Mouse (Mus musculus) CH12.LX (cell line): ENCODE data around the gene Vps51.

Source experiments
- CHD2 ChIP-seq: IDR thresholded peaks from 2 replicates; pipeline ENCODE4 v1.6.1; 2011; ENCODE audit warnings: low read length, improper control_type of control experiment
- CTCF ChIP-seq, 2 experiments: IDR thresholded peaks in 1 of 2; conservative IDR thresholded peaks in 1 of 2; 2 replicates each; pipeline ENCODE4 v1.5.1; 2011 to 2012; ENCODE audit warnings: low read depth in 2 of 2, low read length in 2 of 2, improper control_type of control experiment in 1 of 2, inconsistent platforms in 1 of 2, mild to moderate bottlenecking in 1 of 2, moderate library complexity in 1 of 2
- ELF1 ChIP-seq: IDR thresholded peaks from 2 replicates; pipeline ENCODE4 v1.6.1; 2014; ENCODE audit warnings: low read depth, mild to moderate bottlenecking, inconsistent platforms, low read length, improper control_type of control experiment
- EP300 ChIP-seq: IDR thresholded peaks from 2 replicates; pipeline ENCODE4 v1.6.1; 2011; ENCODE audit warnings: low read length, improper control_type of control experiment
- HCFC1 ChIP-seq: IDR thresholded peaks from 2 replicates; pipeline ENCODE4 v1.6.1; 2012; ENCODE audit warnings: low read depth, mild to moderate bottlenecking, inconsistent platforms, low read length, improper control_type of control experiment
- MAFK ChIP-seq: IDR thresholded peaks from 2 replicates; pipeline ENCODE4 v1.6.1; 2011; ENCODE audit warnings: low read length, improper control_type of control experiment; ENCODE audit not compliant: insufficient replicate concordance
- NRF1 ChIP-seq: IDR thresholded peaks from 2 replicates; pipeline ENCODE4 v1.6.1; 2014; ENCODE audit warnings: low read depth, mild to moderate bottlenecking, inconsistent platforms, low read length, improper control_type of control experiment, moderate library complexity
- POLR2A ChIP-seq: IDR thresholded peaks from 2 replicates; pipeline ENCODE4 v1.6.1; 2011; ENCODE audit warnings: low read depth, mild to moderate bottlenecking, improper control_type of control experiment, low read length
- RAD21 ChIP-seq: IDR thresholded peaks from 2 replicates; pipeline ENCODE4 v1.6.1; 2011; ENCODE audit warnings: low read depth, mild to moderate bottlenecking, low read length, improper control_type of control experiment, moderate library complexity
- TBP ChIP-seq: conservative IDR thresholded peaks from 2 replicates; pipeline ENCODE4 v1.6.1; 2011; ENCODE audit warnings: low read depth, low read length, improper control_type of control experiment
- UBTF ChIP-seq: IDR thresholded peaks from 2 replicates; pipeline ENCODE4 v1.6.1; 2012; ENCODE audit warnings: low read depth, mild to moderate bottlenecking, inconsistent platforms, low read length, improper control_type of control experiment, moderate library complexity

GRCm38 (mm10) chr19:6018142-6019089 lies 58.6 kb downstream of the Vps51 start:
- peak; percentile 85 for TF ChIP-seq POLR2A
- peak; percentile 88 to 92 for TF ChIP-seq CTCF (conservative IDR thresholded peaks at IDR 0.05 in 1 of 2, IDR thresholded peaks at IDR 0.05 in 1 of 2; ENCODE audit: low read depth in 2 of 2, low read length in 2 of 2)
- TF ChIP-seq EP300: no peak
- TF ChIP-seq NRF1: 0 out of 2 replicates have a peak, but pooled peaks have one; percentile 7
- TF ChIP-seq CHD2: no peak
- TF ChIP-seq MAFK: peak; percentile 16; the same call in 1 of the 2 replicates
- peak; percentile 89 for TF ChIP-seq TBP
- peak; percentile 84 for TF ChIP-seq RAD21
- TF ChIP-seq HCFC1: peak; percentile 26
- peak; percentile 40 for TF ChIP-seq ELF1
- no peak for TF ChIP-seq UBTF
